Mouse (Mus musculus): Measurements from ENCODE around the gene RPS10-NUDT3.

DNA sequence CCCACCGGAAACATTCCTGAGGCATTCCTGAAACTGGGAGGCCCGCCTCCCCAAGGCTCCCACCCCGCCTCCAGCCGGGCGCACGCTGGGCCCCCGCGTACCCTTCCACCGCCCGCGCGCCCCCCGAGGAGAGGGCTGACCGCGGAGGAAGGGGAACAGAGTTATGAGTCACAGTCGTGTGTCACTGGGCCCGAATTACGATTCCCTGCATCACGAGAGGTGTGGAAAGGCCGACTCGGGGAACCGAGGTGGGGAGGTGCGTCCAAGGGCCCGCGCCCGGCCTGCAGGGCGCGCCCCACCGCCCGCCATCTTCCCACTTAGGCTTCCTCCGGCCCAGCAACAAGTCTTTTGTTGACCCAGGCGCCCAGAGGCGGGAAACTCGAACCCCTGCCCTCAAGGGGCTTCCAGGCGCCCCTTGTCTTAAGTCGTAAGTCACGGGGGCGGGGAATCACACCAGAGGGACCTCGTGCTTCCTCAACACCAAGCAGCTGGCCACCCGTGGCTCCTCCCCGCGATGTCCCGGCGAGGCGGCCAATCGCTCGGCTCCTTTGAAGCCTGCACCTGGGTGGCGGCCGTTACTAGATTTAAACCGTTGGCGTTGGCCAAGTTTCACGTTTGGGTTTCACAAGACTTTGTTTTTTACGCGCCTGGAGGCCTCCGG, 79.4 kb downstream of the RPS10-NUDT3 start:
- TF ChIP-seq ZC3H11A (IDR thresholded peaks at IDR 0.05; ENCODE audit: borderline replicate concordance, low read depth, low read length) (no peak), MAFK (IDR thresholded peaks at IDR 0.05; ENCODE audit: insufficient read depth, low read depth, low read length) (no peak), ZNF384 (IDR thresholded peaks at IDR 0.05; ENCODE audit: low read depth, low read length) (no peak), CHD2 (IDR thresholded peaks at IDR 0.05; ENCODE audit: low read depth, low read length) (no peak), HCFC1 (IDR thresholded peaks at IDR 0.05; ENCODE audit: borderline replicate concordance, insufficient read depth, low read length) (0 out of 2 replicates have a peak, but pooled peaks have one; percentile 34)
